Mouse (Mus musculus): ENCODE measurements around the gene Mfsd5.

The Mfsd5 gene

GRCm38 (mm10) chr15:102248131-102248811 is 31.0 kb upstream of the Mfsd5 start:
- no peak for DNase-seq (ENCODE audit: low spot score in 2 of 2)

- DNase-seq (ENCODE audit: low spot score in 2 of 2): no peak
These were observed 30.5 kb upstream of the Mfsd5 start for GRCm38 (mm10) chr15:102248812-102249191.

- no peak for DNase-seq (ENCODE audit: low spot score in 2 of 2)
These were observed 30.0 kb upstream of the Mfsd5 start for GRCm38 (mm10) chr15:102249251-102249691.

GRCm38 (mm10) chr15:102249967-102250366 is 29.3 kb upstream of the Mfsd5 start:
- DNase-seq (ENCODE audit: low spot score in 2 of 2): no peak

- no peak for DNase-seq (ENCODE audit: low spot score in 2 of 2)
These were observed 28.7 kb upstream of the Mfsd5 start for GRCm38 (mm10) chr15:102250521-102250920.

- DNase-seq (ENCODE audit: low spot score in 2 of 2): no peak
These were observed 23.6 kb upstream of the Mfsd5 start for GRCm38 (mm10) chr15:102255547-102256255.

- no peak for DNase-seq (ENCODE audit: low spot score in 2 of 2)
These were observed 22.6 kb upstream of the Mfsd5 start for GRCm38 (mm10) chr15:102256431-102257201.

GRCm38 (mm10) chr15:102257202-102258075 is 21.8 kb upstream of the Mfsd5 start, which contains the start of gene Rarg:
TSS of gene Rarg (minus strand) at chr15:102257517.
- no peak for DNase-seq (ENCODE audit: low spot score in 2 of 2)

GRCm38 (mm10) chr15:102258076-102258470 is 21.2 kb upstream of the Mfsd5 start:
- DNase-seq (ENCODE audit: low spot score in 2 of 2): no peak

- no peak for DNase-seq (ENCODE audit: low spot score in 2 of 2)
These were observed 20.5 kb upstream of the Mfsd5 start for GRCm38 (mm10) chr15:102258581-102259253.

- no peak for DNase-seq (ENCODE audit: low spot score in 2 of 2)
These were observed 16.7 kb upstream of the Mfsd5 start for GRCm38 (mm10) chr15:102262582-102262981.

- DNase-seq (ENCODE audit: low spot score in 2 of 2): no peak
These were observed 16.2 kb upstream of the Mfsd5 start for GRCm38 (mm10) chr15:102263037-102263436.

GRCm38 (mm10) chr15:102265548-102265947 is 13.7 kb upstream of the Mfsd5 start:
- DNase-seq (ENCODE audit: low spot score in 2 of 2): no peak

- no peak for DNase-seq (ENCODE audit: low spot score in 2 of 2)
These were observed 8.8 kb upstream of the Mfsd5 start, which contains the start of gene Gm9918 for GRCm38 (mm10) chr15:102270274-102270960. TSS of gene Gm9918 (plus strand) at chr15:102270563.

- DNase-seq (ENCODE audit: low spot score in 2 of 2): no peak
These were observed 7.8 kb upstream of the Mfsd5 start for GRCm38 (mm10) chr15:102271441-102271840.

- DNase-seq (ENCODE audit: low spot score in 2 of 2): no peak
These were observed 5.1 kb upstream of the Mfsd5 start for GRCm38 (mm10) chr15:102273982-102274716.

- DNase-seq (ENCODE audit: low spot score in 2 of 2): no peak
These were observed 545 bp upstream of the Mfsd5 start for GRCm38 (mm10) chr15:102278726-102279091.

- DNase-seq (ENCODE audit: low spot score in 2 of 2): no peak
These were observed 698 bp downstream of the Mfsd5 start for GRCm38 (mm10) chr15:102279783-102280520.

- no peak for DNase-seq (ENCODE audit: low spot score in 2 of 2)
These were observed 1.4 kb downstream of the Mfsd5 start for GRCm38 (mm10) chr15:102280623-102281022.

Data from thymus, postnatal 10 days (tissue).